Mouse (Mus musculus) limb, embryonic 12.5 days (tissue): ENCODE measurements at regions not wholly inside any gene's neighbourhood (a gene's known extent, or its start where the extent isn't known, plus 50 kb on each side); places are given as distances from the start of the nearest gene placed in this dataset.

ENCODE experiments used
- ATAC-seq: fragments of 200-750 bp; cut with Nextera tagmentation; 2 replicates; pipeline ENCODE4 v1.8.0; 2017; ENCODE audit warnings: low read depth, moderate TSS enrichment; ENCODE audit not compliant: insufficient number of reproducible peaks, insufficient read depth, low FRiP score, low TSS enrichment
- H3K27ac ChIP-seq: fragments of 300-500 bp; sonication (generic); 2 replicates; pipeline ENCODE4 v1.5.1; 2016; ENCODE audit warnings: mild to moderate bottlenecking, moderate library complexity
- H3K27me3 ChIP-seq: fragments of 300-500 bp; sonication (generic); 2 replicates; pipeline ENCODE4 v1.6.1; 2016; ENCODE audit warnings: mild to moderate bottlenecking, moderate library complexity
- H3K36me3 ChIP-seq: fragments of 300-500 bp; sonication (generic); 2 replicates; pipeline ENCODE4 v1.6.1; 2016; ENCODE audit warnings: mild to moderate bottlenecking, moderate library complexity
- H3K4me1 ChIP-seq: fragments of 300-500 bp; sonication (generic); replicated peaks from 2 replicates; pipeline ENCODE4 v1.6.1; 2016
- H3K4me2 ChIP-seq: fragments of 300-500 bp; sonication (generic); 2 replicates; pipeline ENCODE4 v1.6.1; 2016; ENCODE audit warnings: mild to moderate bottlenecking, moderate library complexity
- H3K4me3 ChIP-seq: fragments of 300-500 bp; sonication (generic); replicated peaks from 2 replicates; pipeline ENCODE4 v1.5.1; 2016; ENCODE audit warnings: mild to moderate bottlenecking
- H3K9ac ChIP-seq: fragments of 300-500 bp; sonication (generic); replicated peaks from 2 replicates; pipeline ENCODE4 v1.6.1; 2016; ENCODE audit warnings: mild to moderate bottlenecking, moderate library complexity
- H3K9me3 ChIP-seq: fragments of 300-500 bp; sonication (generic); 2 replicates; pipeline ENCODE4 v1.6.1; 2016; ENCODE audit warnings: mild to moderate bottlenecking, moderate library complexity
- WGBS: fragments of 180-500 bp; shearing (Covaris S2); methylation state at CpG from one replicate; pipeline ENCODE4 v1.1.7; 2016; 5-methylcytosine and 5-hydroxymethylcytosine counted together

DNA sequence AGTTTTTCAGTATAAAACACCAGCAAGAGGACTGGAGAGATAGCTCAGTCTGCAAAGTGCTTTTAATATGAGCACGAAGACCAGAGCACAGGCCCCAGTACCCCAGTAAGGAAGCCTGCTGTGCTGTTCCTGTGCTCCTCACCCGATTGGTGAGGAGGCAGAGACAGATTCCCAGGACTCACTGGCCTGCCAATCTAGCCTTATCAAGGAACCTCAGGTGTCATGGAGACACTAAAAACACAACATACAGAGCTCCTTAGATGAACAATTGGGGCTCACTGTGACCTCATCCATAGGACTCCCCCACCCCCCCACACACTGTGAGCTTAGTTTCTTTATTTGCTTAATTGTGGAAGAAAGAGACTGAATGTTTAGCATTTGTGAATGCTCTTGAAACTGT, 355.4 kb upstream of the Marcks start:
- Histone ChIP-seq H3K27me3 (no peaks in the 10 kb centered on the region), H3K4me1 (no peaks in the 10 kb centered on the region; the same call in 1 of the 2 replicates), H3K4me2 (no peak overlapping the region), H3K9me3 (no peaks in the 10 kb centered on the region), H3K27ac (no peak overlapping the region), H3K4me3 (no peak overlapping the region), H3K9ac (no peak overlapping the region), H3K36me3 (no peaks in the 10 kb centered on the region)
- ATAC-seq, result no peak
- WGBS, result 71% methylated on average over 2 of the region's 2 CpGs

DNA sequence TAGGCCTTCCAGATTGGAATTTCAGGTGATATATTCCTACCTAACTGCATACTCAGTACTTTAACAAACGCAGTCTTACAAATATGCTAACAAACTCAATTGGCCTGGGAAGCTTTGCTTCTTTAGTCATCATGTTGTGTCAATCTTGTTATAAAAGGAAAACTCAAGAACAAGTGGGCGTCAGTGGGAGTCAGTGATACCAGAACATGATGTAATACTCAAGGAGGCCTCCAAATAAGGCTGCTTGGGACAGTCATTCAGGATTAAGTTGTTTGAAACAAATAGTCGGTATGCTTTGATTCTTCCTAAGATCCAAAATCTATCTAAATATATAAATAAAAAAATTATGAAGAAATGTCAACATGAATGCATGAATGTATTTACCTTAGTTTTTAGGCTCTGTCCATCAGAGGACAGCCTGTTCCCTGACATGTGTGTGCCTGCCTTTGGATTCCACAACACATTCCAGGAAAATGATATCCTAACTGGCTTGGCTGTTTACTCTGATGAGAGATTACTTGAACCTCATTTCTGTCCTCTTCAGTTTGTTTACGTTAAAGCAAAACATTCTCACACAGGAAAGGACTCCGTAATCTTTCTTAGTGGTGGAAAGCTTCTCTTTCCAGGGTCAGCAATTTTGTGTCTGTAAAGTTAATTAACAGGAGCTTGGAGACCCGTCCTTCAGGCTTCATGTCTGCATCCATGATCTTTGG, 345.7 kb upstream of the Marcks start:
- H3K27ac ChIP-seq, result no peak overlapping the region
- no peaks in the 10 kb centered on the region for H3K4me1 ChIP-seq
- H3K9ac ChIP-seq, result no peak overlapping the region
- H3K36me3 ChIP-seq, result no peaks in the 10 kb centered on the region
- no peak overlapping the region for H3K4me2 ChIP-seq
- WGBS, result 71% methylated on average over 6 of the region's 6 CpGs
- no peaks in the 10 kb centered on the region for H3K9me3 ChIP-seq
- H3K4me3 ChIP-seq, result no peak overlapping the region
- H3K27me3 ChIP-seq, result no peaks in the 10 kb centered on the region
- no peak for ATAC-seq

DNA sequence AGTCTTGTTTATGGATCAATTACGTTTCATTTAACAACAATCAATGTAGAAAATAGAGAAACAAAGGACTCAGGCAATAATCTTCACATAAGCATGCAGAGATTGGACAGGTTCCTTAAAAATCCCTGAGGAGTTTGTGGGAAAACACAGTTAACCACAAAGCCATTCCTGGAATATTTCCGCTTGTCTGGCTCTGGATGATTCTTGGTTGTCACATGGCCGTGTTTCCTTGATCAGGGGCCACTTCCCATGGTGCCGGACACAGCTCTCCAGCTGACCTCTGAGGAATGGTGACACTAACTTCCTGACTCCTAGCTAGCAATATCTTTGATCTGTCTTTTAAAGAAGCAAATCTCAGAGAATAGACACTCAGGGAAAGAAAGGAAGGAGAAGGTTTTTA, 344.8 kb upstream of the Marcks start:
- ATAC-seq, result no peak
- H3K4me3 ChIP-seq, result no peak overlapping the region
- H3K9ac ChIP-seq, result no peak overlapping the region
- H3K27ac ChIP-seq, result no peak overlapping the region
- H3K4me2 ChIP-seq, result no peak overlapping the region
- no peaks in the 10 kb centered on the region for H3K27me3 ChIP-seq
- no peaks in the 10 kb centered on the region for H3K4me1 ChIP-seq
- 54% methylated on average over 4 of the region's 4 CpGs for WGBS
- no peaks in the 10 kb centered on the region for H3K36me3 ChIP-seq
- H3K9me3 ChIP-seq, result no peaks in the 10 kb centered on the region

DNA sequence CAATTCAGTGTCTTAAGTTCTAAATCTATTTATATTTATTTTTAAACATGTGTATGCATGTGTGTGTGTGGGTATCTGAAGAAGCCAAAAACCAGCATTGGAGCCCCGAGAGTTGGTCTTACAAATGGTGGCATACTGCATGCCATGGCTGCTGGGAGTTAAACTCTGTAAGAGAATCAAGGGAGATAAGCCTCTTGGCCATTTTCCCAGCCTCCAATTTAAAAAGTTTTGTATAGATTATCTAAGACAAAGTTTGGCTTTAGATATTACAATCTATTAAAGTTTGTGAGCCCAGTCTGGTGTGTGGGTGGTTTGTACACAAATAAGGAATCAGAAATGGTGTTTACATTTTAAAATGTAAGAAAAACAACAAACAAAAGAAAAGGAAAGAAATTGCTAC, 343.2 kb upstream of the Marcks start:
- Histone ChIP-seq H3K4me2 (no peak overlapping the region), H3K4me1 (no peaks in the 10 kb centered on the region), H3K9me3 (no peaks in the 10 kb centered on the region), H3K27me3 (no peaks in the 10 kb centered on the region), H3K4me3 (no peak overlapping the region), H3K36me3 (no peaks in the 10 kb centered on the region), H3K27ac (no peak overlapping the region), H3K9ac (no peak overlapping the region)
- WGBS, result 89% methylated on average over 1 of the region's 1 CpGs
- ATAC-seq, result no peak

DNA sequence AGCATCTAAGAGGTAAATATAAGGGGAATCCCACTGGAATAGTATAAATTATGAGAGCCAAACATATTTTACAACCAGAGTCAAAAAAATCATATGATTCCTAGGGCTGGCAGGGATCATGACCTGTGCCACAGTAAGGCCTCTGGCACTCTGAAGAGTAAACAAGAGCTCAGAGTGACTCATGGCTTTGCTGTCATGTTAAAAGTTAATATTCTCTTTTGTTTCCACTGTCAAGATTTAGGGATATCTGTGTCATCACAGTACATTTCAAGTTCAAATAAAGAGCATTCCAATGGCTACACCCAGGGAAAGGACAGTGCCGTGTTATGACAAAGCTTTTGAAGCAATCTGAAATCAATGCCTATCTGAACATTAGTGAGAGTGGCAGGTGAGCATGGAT, 341.6 kb upstream of the Marcks start:
- WGBS, result 85% methylated on average over 1 of the region's 1 CpGs
- H3K27me3 ChIP-seq, result no peaks in the 10 kb centered on the region
- no peak for ATAC-seq
- no peak overlapping the region for H3K4me2 ChIP-seq
- no peak overlapping the region for H3K27ac ChIP-seq
- H3K36me3 ChIP-seq, result no peaks in the 10 kb centered on the region
- no peaks in the 10 kb centered on the region for H3K9me3 ChIP-seq
- H3K4me3 ChIP-seq, result no peak overlapping the region
- no peak overlapping the region for H3K9ac ChIP-seq
- H3K4me1 ChIP-seq, result no peaks in the 10 kb centered on the region

DNA sequence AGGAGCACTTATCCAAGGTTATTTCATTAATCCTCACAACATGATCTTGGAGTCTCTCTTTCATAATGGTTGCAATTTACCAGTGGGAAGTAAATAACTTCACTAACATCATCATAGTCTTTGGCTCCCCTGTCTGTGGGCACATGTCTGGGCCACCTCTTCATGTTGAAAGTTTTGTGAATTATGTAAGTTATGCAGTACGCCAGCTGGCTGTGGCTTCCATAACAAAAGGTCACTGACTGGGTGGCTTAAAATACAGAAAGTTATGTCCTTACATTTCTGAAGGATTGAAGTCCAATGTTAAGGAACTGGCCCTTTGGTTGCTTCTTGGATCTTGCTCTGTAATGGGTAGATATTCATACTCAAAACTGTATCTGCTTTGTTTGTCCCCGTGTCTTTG, 339.4 kb upstream of the Marcks start:
- ATAC-seq, result no peak
- Histone ChIP-seq H3K27ac (no peak overlapping the region), H3K4me3 (no peak overlapping the region), H3K4me1 (no peaks in the 10 kb centered on the region), H3K9me3 (no peaks in the 10 kb centered on the region), H3K36me3 (no peaks in the 10 kb centered on the region), H3K9ac (no peak overlapping the region), H3K27me3 (no peaks in the 10 kb centered on the region), H3K4me2 (no peak overlapping the region)
- 86% methylated on average over 2 of the region's 2 CpGs for WGBS

DNA sequence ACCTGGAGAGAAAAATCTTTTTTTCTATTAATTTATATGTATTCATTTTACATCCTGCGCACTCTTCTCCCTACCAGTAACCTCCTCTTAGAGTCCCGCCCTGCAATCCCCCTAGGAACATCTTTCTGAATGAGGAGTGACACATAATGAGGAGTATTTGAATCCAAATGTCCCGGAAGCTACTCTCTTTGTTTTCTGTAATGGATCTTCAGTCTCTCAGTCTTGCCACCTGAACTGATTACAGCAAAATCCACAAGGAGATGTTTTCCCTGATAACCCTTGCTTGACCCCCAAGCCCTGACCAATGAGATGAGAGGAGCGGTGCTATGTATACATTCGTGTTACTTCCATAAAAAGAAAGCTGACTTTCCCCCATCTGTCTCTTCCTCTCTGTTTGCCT, 334.4 kb upstream of the Marcks start:
- ATAC-seq, result no peak
- WGBS, result 78% methylated on average over 5 of the region's 5 CpGs

DNA sequence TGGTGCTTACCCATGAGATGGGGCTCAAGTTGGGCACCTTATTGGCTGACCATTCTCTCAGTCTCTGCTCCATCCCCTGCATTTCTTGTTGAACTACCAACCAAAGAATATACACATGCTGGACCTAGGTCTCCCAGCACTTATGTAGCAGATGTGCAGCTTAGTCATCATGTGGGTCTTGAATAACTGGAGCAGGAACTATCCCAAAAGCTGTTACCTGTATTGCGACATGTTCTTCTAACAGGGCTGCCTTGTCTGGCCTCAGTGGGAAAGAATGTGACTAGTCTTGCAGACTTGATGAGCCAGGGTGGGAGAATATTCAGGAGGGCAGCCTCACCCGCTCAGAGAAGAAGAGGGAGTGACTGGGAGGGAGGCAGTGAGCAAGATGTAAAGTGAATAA, 318.7 kb upstream of the Marcks start:
- 77% methylated on average over 2 of the region's 2 CpGs for WGBS
- Histone ChIP-seq H3K27ac (no peak overlapping the region), H3K4me2 (no peak overlapping the region), H3K4me1 (no peaks in the 10 kb centered on the region), H3K9me3 (no peaks in the 10 kb centered on the region), H3K36me3 (no peaks in the 10 kb centered on the region), H3K27me3 (no peaks in the 10 kb centered on the region), H3K4me3 (no peak overlapping the region), H3K9ac (no peak overlapping the region)
- no peak for ATAC-seq

More for the DNA sequence above, 334.4 kb upstream of the Marcks start:
- no peaks in the 10 kb centered on the region for H3K4me1 ChIP-seq
- H3K9me3 ChIP-seq, result no peaks in the 10 kb centered on the region
- no peak overlapping the region for H3K4me3 ChIP-seq
- no peak overlapping the region for H3K27ac ChIP-seq
- H3K36me3 ChIP-seq, result no peaks in the 10 kb centered on the region
- no peak overlapping the region for H3K4me2 ChIP-seq
- no peak overlapping the region for H3K9ac ChIP-seq
- H3K27me3 ChIP-seq, result no peaks in the 10 kb centered on the region

DNA sequence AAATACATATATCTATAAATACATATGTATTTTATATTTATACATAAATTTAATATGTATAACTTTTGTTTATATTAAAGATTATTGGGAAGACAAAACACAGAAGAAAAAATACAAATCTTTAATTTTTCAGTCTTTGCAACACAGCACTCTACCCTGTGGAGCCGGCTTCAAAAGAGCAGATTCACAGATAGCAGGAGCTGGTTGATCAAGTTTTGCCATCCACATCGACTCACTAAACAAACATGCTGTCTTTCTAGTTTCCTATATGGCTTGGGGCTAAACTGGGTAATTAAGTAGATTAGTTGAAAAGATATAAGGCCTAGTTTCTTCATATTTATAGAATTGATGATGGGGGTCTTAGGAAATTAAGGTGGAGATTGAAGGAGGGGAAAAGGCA, 311.2 kb upstream of the Marcks start:
- WGBS, result 74% methylated on average over 2 of the region's 2 CpGs

DNA sequence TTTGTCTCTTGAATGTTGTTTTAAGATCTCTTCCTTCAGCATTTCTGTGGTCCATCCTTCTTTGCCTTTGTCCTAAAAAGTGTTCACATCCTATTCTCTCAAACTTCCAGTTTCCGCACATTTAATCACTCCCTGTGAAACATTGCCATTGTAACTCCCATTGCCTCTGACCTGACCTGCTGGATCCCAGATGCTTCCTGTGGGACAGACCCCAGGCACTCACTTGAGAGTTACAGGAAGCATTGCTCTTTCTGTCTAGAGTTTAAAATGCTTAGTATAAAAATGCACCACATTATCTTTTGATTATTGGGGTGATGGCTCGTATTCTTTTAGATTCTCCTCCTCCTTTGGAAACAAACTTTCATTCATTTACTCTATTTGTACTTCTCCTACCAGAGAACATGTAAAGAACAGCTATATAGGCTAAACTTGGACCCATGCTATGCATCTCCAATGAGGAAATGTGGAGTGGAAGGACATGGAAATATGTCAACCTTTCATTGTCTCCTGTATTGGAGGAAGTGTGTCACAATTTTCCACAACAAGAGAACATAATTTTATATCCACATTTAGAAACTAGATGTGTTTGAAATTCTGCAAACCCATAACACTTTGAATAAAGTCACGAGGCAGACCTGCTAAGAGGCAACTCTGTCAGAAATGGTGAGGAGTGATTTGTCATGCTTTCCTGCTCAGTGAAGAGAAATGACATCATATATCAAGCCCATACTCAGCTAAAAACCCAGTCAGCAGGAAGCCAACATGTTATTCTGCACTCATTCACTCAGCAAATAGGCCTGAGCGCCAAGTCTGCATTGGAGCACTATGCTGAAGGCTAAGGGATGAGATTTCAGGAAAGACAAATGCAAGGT, 308.8 kb upstream of the Marcks start:
- WGBS, result 83% methylated on average over 4 of the region's 4 CpGs

More for the DNA sequence above, 311.2 kb upstream of the Marcks start:
- H3K9ac ChIP-seq, result no peak overlapping the region
- no peaks in the 10 kb centered on the region for H3K4me1 ChIP-seq
- no peak overlapping the region for H3K4me2 ChIP-seq
- no peaks in the 10 kb centered on the region for H3K9me3 ChIP-seq
- ATAC-seq, result no peak
- H3K4me3 ChIP-seq, result no peak overlapping the region
- H3K27ac ChIP-seq, result no peak overlapping the region
- H3K36me3 ChIP-seq, result no peaks in the 10 kb centered on the region
- H3K27me3 ChIP-seq, result no peaks in the 10 kb centered on the region

DNA sequence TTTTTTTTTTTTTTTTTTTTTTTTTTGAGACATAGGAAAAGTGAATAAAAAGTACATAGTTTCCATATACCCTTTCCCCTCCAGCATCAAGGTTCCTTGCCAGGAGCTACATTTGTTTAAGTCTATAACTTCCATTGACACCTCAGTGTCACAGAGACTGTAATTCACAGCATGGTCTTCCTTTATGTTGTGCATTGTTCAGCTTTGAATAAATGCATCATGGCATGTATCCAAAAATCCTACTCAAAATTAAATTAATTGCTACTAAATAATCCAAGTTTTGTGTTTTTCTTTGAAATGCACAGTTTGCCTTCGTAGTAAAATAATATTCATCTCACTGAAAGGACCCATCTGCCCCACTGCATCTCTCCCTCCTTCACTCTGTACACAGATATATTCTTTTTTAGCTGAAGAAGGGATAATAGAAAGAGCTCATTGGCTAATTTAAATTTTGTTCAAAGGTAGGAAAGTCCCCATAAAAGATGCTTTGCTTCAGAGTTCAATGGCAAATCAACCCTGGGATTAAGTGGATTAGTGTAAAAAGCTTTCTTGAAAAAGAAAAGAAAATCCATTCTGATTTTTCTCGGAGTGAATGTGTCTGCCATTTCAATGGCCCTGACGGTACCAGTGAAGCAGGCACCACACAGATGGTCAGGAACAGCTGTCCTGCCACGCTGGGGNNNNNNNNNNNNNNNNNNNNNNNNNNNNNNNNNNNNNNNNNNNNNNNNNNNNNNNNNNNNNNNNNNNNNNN, 301.3 kb upstream of the Marcks start:
- no peaks in the 10 kb centered on the region for H3K36me3 ChIP-seq
- no peaks in the 10 kb centered on the region for H3K27me3 ChIP-seq
- H3K27ac ChIP-seq, result no peak overlapping the region
- no peak overlapping the region for H3K4me3 ChIP-seq
- H3K4me1 ChIP-seq, result peaks cover 6% of the 10 kb centered on the region
- no peak for ATAC-seq
- H3K9me3 ChIP-seq, result no peaks in the 10 kb centered on the region
- H3K9ac ChIP-seq, result no peak overlapping the region
- WGBS, result 61% methylated on average over 4 of the region's 4 CpGs
- no peak overlapping the region for H3K4me2 ChIP-seq

More for the DNA sequence above, 308.8 kb upstream of the Marcks start:
- Histone ChIP-seq H3K36me3 (no peaks in the 10 kb centered on the region), H3K27ac (no peak overlapping the region), H3K4me2 (no peak overlapping the region), H3K9me3 (no peaks in the 10 kb centered on the region), H3K4me3 (no peak overlapping the region), H3K4me1 (no peaks in the 10 kb centered on the region), H3K27me3 (no peaks in the 10 kb centered on the region), H3K9ac (no peak overlapping the region)
- no peak for ATAC-seq
